Mouse (Mus musculus): ENCODE data around the gene Slc35d3.

The Slc35d3 gene

GRCm38 (mm10) chr10:19835887-19836710, 15.2 kb downstream of the Slc35d3 start:
- DNase-seq (ENCODE audit: low read depth, low spot score) = no peak

DNA sequence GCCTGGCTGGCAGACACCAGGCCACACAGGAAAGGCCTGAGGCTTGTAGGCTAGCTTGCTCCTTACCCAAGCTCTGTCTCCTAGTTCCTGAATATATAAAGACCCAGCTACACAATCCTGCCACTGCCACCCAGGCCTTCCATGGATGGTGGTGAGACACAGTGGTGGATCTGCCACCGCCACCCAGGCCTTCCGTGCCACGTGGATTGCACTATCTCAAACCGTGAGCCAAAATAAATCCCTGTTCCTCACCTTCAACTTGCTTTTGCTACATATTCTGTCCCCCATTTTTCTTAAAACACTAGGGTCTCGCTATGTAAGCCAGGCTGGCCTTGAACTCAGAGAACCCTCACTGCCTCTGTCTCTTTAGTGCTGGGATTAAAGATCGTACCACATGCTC, 17.0 kb downstream of the Slc35d3 start:
- no peak for DNase-seq (ENCODE audit: low read depth, low spot score)

DNA sequence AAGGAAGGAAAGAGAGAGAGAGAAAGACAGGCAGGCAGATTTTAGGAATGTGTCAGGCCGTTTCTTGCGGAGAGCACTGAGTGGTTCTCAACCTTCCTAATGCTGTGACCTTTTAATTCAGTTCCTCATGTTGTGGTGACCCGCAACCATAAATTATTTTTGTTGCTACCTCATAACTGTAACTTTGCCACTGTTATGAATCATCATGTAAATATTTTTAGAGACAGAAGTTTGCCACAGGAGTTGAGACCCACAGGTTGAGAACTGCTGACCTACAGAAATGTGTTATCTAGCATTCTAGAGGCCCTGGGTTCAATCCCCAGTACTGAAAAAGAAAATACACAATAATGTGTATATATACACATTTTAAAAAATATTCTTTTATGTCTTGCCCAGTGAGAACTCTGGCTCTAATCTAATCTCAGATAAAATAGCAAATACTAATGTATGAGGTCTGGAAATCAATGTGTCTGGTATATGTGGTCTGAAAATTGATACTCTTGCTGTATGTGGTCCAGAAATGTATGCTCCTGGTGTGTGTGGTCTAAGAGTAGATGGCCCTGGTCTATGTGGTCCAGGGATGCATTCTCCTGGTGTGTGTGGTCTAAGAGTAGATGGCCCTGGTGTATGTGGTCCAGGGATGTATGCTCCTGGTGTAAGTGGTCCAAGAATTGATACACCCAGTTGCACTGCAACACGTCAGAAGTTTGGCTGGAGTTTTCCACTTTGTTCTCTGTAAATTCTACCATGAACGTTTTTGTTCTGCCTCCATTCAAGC, 20.0 kb downstream of the Slc35d3 start:
- no peak for DNase-seq (ENCODE audit: low read depth, low spot score)

GRCm38 (mm10) chr10:19820986-19821385, 30.3 kb downstream of the Slc35d3 start:
- no peak for DNase-seq (ENCODE audit: low read depth, low spot score)

DNA sequence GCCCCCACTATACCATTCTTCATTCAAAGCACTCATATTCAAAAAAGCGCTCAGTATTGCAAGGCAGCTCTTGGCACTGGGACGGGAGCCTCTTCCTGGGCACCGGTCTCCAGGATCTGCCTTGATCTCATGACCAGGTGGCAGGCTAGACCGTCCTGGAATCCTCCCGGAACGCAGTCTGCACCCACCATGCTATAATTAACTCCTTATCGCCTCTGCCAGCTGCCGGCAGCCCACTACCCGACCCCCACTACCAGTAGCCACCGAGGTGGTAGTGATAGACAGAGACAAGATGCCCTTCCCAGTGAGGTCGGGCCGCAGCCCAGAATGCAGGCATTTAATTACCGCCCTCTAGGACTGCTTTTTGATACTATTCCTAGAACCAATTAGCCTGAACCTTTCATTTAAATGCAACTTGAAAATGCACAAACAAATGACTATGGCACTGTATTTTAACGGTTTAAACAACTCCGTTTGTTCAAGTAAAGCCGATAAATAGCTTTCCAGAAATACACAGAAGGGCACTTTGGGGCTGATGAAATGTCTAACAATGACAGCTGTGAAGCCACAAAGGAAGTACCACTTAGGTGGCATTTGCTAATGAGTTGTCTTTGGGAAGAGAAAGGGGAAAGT, 32.4 kb downstream of the Slc35d3 start:
- DNase-seq (ENCODE audit: low read depth, low spot score) = no peak

GRCm38 (mm10) chr10:19815371-19815770, 35.9 kb downstream of the Slc35d3 start:
- DNase-seq (ENCODE audit: low read depth, low spot score) = no peak

DNA sequence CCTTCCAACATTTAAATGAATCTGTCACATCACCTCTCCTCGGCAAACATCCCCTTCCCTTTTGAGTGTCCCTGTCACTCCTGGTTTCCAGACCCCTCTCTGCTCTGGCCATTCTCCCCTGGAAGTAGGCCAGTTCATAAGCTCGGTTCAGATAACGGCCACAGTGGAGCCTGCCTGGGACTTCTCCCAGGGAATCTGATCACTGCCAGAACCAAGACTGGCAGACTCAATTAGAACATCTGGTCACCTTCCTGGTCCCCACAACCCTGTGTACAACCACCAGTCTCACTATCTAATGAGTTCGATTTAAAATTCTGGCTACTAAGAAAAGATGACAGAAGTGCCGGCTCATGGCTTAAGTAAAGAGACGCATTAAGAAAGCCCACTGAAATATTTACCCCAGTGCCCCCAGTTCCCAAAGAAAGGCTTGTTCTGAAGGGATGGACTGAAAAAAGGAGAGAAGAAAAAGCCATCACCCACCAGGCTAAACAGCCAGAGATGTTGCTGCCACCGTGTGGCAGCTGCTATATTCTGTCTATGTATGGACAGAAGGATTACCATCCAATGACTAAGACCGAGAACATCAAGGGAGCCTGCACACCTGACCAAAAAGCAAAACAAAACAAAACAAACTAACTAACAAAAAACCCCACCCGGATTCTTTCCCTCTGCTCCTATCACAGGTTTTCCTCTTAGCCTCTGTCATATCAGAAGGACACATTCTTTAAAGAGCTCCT, 39.7 kb downstream of the Slc35d3 start:
- DNase-seq (ENCODE audit: low read depth, low spot score) = no peak

DNA sequence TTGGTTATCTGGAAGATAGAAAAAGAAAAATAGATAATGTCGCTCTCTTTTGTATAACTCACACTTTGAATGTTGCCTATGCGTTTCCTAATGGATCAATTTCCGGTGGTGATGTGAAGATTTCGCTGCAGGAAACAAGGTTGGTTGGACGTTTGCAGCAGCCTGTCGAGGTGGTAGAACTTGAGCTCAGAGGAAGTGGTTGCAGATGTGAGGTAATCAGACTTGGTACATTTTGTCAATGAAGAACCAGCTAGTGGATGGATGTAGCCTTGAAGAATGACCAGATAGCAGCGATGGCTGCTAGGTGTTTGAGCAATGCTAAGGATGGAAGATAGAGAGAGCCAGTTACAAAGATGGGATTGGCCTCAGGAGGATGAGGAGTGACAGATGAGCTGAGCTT, 46.5 kb downstream of the Slc35d3 start:
- DNase-seq (ENCODE audit: low read depth, low spot score) = no peak

- DNase-seq (ENCODE audit: low read depth, low spot score) = no peak
These were observed 48.3 kb downstream of the Slc35d3 start for GRCm38 (mm10) chr10:19802958-19803357.

Measured in embryo, embryonic 11.5 days (tissue).